Mouse (Mus musculus): ENCODE results near the gene Wbp1l. TPM values are rescaled to one million over a fixed set of nuclear protein-coding genes. Genes with fewer than 3 reads are reported as not detected.

Gene Wbp1l
- 35.2 TPM for polyA plus RNA-seq (2014; fragmentation: Illumina TruSeq; extraction: RNeasy Lipid Tissue Mini Kit (QIAGEN cat#74804); ENCODE audit: low read depth, low replicate concordance)

DNA sequence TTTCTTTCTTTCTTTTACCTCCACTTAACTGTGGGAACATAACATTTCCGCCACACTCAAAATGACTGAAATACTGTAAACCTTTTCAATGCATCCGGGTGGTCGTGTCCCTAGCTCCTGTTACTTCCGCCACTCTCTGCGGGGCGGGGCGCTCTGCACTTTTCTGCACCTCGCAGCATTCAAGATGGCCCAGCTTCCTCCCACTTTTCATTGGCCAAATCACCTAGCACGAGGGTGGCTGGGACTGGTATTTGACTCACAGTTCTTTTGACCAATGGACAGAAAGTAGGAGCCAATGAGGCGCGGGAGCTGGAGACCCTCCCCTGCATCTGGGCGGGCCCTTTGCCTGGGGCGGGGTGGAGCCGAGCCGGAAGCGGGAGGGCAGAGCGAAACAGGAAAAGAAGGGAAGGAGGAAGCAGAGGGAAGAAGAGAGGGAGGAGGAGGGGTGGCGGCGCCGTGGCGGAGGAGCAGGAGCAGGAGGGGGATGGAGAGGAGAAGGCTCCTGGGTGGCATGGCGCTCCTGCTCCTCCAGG, at the start of gene Wbp1l:
Wbp1l (plus strand) TSS at position 365 of the 533 bp plus-strand sequence.

GRCm38 (mm10) chr19:46572951-46573937, 25.6 kb upstream of the Wbp1l start, which contains the start of the genes Arl3 and Sfxn2:
Gene Arl3 (minus strand): TSS chr19:46573198.
Gene Sfxn2 (plus strand): TSS chr19:46573365.

DNA sequence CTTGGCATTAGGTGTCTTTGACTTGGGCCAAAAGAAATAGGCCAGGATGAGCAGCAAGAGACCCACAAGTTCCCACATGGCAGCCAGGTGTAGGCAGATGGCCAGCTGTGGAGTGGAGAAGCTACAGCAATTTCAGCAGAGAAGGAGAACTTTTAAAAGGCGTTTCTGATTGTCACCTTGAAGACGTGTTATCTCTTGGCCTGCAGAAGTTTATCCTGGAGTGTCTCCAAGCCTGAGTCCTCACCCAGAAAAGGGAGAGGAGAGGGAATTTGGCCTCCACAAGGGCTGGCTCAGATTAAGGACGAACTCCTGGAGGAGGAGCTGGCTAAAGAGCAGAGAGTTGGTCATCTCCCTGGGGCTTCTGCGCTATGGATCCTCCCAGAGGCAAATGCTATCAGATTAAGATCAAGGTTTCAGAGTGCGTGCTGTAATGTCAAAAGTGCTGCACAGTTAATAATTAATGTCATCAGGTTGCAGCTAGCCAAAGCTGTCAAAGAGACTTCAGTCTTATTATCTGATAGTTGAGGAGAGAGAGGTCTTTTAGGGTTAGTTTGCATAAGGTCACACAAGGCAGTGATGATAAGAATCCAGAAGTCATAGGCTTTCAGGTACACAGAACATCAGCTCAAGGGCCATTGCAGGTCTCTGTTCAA, 74.0 kb downstream of the Wbp1l start, which contains the start of gene Cyp17a1:
Cyp17a1 (minus strand) TSS at position 407 of the 653 bp plus-strand sequence.

GRCm38 (mm10) chr19:46689460-46690372, 90.8 kb downstream of the Wbp1l start, which contains the start of gene Borcs7:
Gene Borcs7 (plus strand): TSS chr19:46689906.

Other genes starting within 250 kb of the Wbp1l start
- 1.2 TPM for gene 2310034G01Rik, start 248.8 kb upstream of the Wbp1l start, polyA plus RNA-seq (2014; fragmentation: Illumina TruSeq; extraction: RNeasy Lipid Tissue Mini Kit (QIAGEN cat#74804); ENCODE audit: low read depth, low replicate concordance)
- gene Actr1a, start 203.3 kb upstream of the Wbp1l start, polyA plus RNA-seq (2014; fragmentation: Illumina TruSeq; extraction: RNeasy Lipid Tissue Mini Kit (QIAGEN cat#74804); ENCODE audit: low read depth, low replicate concordance), result 56.5 TPM
- gene Sufu, start 202.2 kb upstream of the Wbp1l start, polyA plus RNA-seq (2014; fragmentation: Illumina TruSeq; extraction: RNeasy Lipid Tissue Mini Kit (QIAGEN cat#74804); ENCODE audit: low read depth, low replicate concordance), result 6.1 TPM
- gene Trim8, start 97.4 kb upstream of the Wbp1l start, polyA plus RNA-seq (2014; fragmentation: Illumina TruSeq; extraction: RNeasy Lipid Tissue Mini Kit (QIAGEN cat#74804); ENCODE audit: low read depth, low replicate concordance), result 6.5 TPM
- gene Arl3, start 25.9 kb upstream of the Wbp1l start, polyA plus RNA-seq (2014; fragmentation: Illumina TruSeq; extraction: RNeasy Lipid Tissue Mini Kit (QIAGEN cat#74804); ENCODE audit: low read depth, low replicate concordance), result 130 TPM
- 6.8 TPM for gene Sfxn2, start 25.7 kb upstream of the Wbp1l start, polyA plus RNA-seq (2014; fragmentation: Illumina TruSeq; extraction: RNeasy Lipid Tissue Mini Kit (QIAGEN cat#74804); ENCODE audit: low read depth, low replicate concordance)
- gene Cyp17a1, start 74.1 kb downstream of the Wbp1l start, polyA plus RNA-seq (2014; fragmentation: Illumina TruSeq; extraction: RNeasy Lipid Tissue Mini Kit (QIAGEN cat#74804); ENCODE audit: low read depth, low replicate concordance), result not detected
- gene Borcs7, start 90.8 kb downstream of the Wbp1l start, polyA plus RNA-seq (2014; fragmentation: Illumina TruSeq; extraction: RNeasy Lipid Tissue Mini Kit (QIAGEN cat#74804); ENCODE audit: low read depth, low replicate concordance), result 40.8 TPM
- gene As3mt, start 108.4 kb downstream of the Wbp1l start, polyA plus RNA-seq (2014; fragmentation: Illumina TruSeq; extraction: RNeasy Lipid Tissue Mini Kit (QIAGEN cat#74804); ENCODE audit: low read depth, low replicate concordance), result 41.6 TPM
- gene Cnnm2, start 162.5 kb downstream of the Wbp1l start, polyA plus RNA-seq (2014; fragmentation: Illumina TruSeq; extraction: RNeasy Lipid Tissue Mini Kit (QIAGEN cat#74804); ENCODE audit: low read depth, low replicate concordance), result 13.8 TPM